Mouse (Mus musculus) Patski (cell line): ENCODE data around the gene 4930402H24Rik. TPM values are rescaled to one million over a fixed set of nuclear protein-coding genes. Genes with fewer than 3 reads are reported as not detected.
A peak's percentile ranks its signal among the peaks of the same experiment; 100 is the strongest.

Source experiments
- ATAC-seq: fragments of 100-300 bp; one replicate; pipeline ENCODE4 v1.8.0; 2021
- CTCF ChIA-PET: fragments of 350-600 bp; sonication (Branson Sonifier 250); formaldehyde crosslinking; loops from one replicate; lab custom pipeline; 2022; ENCODE audit warnings: inconsistent platforms; lab: Charles Lee
- POLR2A ChIA-PET: fragments of 350-600 bp; sonication (Branson Sonifier 250); formaldehyde crosslinking; loops from one replicate; lab custom pipeline; 2022; ENCODE audit warnings: antibody characterized with exemption, inconsistent platforms; lab: Charles Lee
- DNase-seq: peaks from one replicate; pipeline ENCODE4 v3.0.0-alpha.2; 2011; ENCODE audit warnings: low read depth, low spot score
- H3K27me3 ChIP-seq: fragments of 371-371 bp; one replicate; pipeline ENCODE4 v1.5.1; 2021
- CTCF ChIP-seq: fragments of 100-300 bp; IDR thresholded peaks from one replicate; pipeline ENCODE4 v1.5.1; 2021
- in situ Hi-C: fragments of 300-500 bp; cut with MboI; formaldehyde crosslinking; loops from 3 replicates; pipeline ENCODE4 v1.11.1; 2018; ENCODE audit warnings: low pct_unique_long_range_greater_than_20kb, mixed read lengths
- polyA plus RNA-seq: library from polyadenylated mRNA; unstranded; gene quantifications from one replicate; pipeline ENCODE4 v1.2.3, GENCODE M21; 2021

The 4930402H24Rik gene
- polyA plus RNA-seq, 1 experiment from 2014 or later, result 50.9 TPM

DNA sequence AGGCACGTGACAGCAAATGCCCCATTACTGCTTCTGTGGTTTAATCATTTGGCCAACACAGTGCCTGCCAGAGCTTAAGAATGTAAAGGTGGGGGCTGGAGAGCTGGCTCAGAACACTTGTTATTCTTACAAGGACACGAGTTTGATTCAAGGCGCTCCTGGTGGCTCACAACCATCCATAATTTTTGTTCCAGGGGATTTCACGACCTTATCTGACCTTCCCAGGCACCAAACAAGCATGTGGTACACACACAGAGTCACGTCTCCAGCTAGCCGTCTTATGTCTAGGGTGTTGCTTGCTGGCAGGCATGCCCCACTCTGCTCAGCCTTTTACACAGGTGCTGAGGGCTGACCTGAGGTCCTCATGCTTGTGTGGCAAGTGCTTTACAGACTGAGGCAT is 188.3 kb downstream of the 4930402H24Rik start:
- ATAC-seq, result peak; percentile 21
- TF ChIP-seq CTCF, result no peak
- ChIA-PET POLR2A (no interaction called here), CTCF (interaction anchor here (1.7 kb wide), 1 partner anchor 13 kb away, joined by 5 read pairs; no protein-coding TSS in a partner anchor)
- in situ Hi-C loops, result no loop called here
- peak; percentile 17 for DNase-seq
- no peaks in the 10 kb centered on the region for H3K27me3 ChIP-seq

DNA sequence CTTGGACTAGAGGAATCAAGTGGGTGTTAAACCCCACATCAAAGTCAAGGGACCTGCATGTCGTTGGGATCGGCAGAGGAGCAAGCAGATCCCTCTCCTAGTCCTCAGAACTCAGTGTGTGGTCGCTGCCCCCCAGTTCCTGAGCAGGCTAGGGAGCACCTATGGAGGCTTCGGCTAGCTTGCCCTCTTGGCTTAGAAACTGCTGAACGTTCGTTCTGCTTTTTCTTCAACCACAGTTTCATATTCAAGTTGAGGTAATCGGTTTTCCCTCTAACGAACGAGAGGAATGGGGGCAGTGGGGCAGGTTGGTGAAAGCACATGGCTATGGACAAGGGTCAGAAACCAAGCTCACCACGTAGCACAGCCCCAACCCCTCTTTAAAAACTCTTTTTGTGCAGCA is 199.1 kb downstream of the 4930402H24Rik start:
- ATAC-seq, result no peak
- DNase-seq, result no peak
- CTCF ChIA-PET, result interaction anchor here (0.7 to 1.1 kb wide), 3 partner anchors 9 to 28 kb away, joined by 3 to 6 read pairs (median 3); no protein-coding TSS in a partner anchor
- TF ChIP-seq CTCF, result no peak
- POLR2A ChIA-PET, result interaction anchor here (0.7 kb wide), 1 partner anchor 75 kb away, joined by 4 read pairs; no protein-coding TSS in a partner anchor
- in situ Hi-C loops, result no loop called here
- H3K27me3 ChIP-seq, result no peaks in the 10 kb centered on the region

DNA sequence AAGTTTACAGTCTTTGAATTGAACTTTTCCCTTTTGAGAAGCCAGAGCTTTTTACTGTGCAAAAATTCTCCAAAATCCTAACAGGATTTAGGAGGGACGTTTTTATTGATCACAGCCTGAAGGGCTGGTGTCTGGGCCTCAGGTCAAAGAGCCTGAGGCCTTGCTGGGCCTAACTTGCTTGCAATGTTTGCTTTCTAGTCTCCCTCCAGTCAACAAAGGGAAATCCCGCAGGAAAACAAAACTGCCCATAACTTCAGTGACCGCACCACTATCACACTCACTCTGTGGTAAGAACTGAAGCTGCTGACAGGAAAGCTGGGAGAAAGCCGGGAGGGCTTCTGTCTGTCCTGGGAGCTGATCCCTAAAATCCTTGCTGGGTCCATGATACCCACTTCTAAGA is 199.6 kb downstream of the 4930402H24Rik start:
- in situ Hi-C loops, result no loop called here
- no peaks in the 10 kb centered on the region for H3K27me3 ChIP-seq
- ATAC-seq, result no peak
- DNase-seq, result no peak
- CTCF ChIA-PET, result interaction anchor here (1.0 to 1.1 kb wide), 2 partner anchors 9 to 22 kb away, joined by 3 to 6 read pairs; no protein-coding TSS in a partner anchor
- POLR2A ChIA-PET, result no interaction called here
- no peak for TF ChIP-seq CTCF

DNA sequence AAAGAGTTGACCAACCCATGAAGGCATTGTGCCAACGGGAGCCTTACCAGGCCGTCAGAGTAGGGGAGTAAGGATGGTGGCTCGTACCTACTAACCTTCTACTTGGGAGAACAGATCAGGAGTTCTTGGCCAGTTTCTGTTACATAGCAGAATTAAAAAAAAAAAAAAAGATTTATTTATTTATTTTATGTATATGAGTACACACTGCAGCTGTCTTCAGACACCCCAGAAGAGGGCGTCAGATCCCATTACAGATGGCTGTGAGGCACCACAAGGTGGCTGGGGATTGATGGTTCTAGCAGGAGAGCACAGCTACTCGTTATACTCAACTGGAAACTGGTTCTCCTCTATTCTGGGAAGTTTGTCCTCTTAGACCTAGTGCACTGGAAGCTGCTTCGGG is 201.0 kb downstream of the 4930402H24Rik start:
- no peak for TF ChIP-seq CTCF
- ChIA-PET POLR2A (no interaction called here), CTCF (interaction anchor here (1.7 kb wide), 1 partner anchor 12 kb away, joined by 5 read pairs; no protein-coding TSS in a partner anchor)
- H3K27me3 ChIP-seq, result no peaks in the 10 kb centered on the region
- no peak for ATAC-seq
- no peak for DNase-seq
- in situ Hi-C loops, result no loop called here

DNA sequence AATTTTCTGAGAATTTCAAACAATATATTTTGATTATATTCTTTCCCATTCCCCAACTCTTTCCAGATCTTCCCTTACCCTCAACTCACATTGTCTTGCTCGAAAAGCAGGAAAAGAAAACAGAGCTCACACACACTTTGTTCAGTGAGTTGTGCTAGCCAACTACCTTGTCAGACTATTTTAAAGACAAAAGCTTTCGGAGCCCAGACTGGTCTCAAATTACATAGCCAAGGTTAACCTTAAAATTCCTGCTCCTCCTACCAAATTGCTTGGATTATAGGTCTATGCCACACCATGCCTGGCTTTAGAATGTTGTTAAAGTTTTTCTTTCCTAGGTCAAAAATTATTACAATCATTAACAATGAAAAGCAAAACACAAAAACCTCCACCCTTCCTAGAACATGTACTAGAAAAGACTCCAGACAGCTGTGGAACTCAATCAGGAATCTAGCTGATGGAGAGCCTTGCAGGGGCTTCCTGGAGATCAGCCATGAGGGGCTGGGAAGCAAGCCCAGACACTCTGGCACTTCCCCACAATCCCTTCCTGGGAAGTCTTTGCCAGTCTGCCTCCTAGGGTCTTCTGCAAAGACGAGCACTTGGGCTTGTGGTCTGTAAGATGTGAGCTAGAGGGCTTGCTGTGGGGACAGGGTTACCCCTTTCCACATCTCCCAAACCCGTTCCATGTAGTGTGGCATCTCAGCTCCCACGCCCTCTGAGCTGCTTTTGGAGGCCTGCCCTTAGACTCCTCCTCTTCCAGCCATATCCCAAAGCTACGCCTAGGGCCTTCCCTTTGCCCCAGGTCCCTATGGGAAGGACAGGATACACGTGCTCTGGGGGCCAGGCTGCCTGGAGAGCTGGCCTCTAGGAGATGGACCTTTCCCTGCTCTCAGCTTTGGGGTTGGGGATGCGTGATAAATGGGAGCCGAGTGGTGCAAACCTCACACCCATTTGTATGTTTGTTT is 201.9 kb downstream of the 4930402H24Rik start:
- in situ Hi-C loops, result no loop called here
- no peak for DNase-seq
- ChIA-PET CTCF (interaction anchor here (1.0 to 1.7 kb wide), 3 partner anchors 9 to 13 kb away, joined by 3 to 5 read pairs (median 3); no protein-coding TSS in a partner anchor), POLR2A (no interaction called here)
- no peak for ATAC-seq
- H3K27me3 ChIP-seq, result no peaks in the 10 kb centered on the region
- no peak for TF ChIP-seq CTCF

DNA sequence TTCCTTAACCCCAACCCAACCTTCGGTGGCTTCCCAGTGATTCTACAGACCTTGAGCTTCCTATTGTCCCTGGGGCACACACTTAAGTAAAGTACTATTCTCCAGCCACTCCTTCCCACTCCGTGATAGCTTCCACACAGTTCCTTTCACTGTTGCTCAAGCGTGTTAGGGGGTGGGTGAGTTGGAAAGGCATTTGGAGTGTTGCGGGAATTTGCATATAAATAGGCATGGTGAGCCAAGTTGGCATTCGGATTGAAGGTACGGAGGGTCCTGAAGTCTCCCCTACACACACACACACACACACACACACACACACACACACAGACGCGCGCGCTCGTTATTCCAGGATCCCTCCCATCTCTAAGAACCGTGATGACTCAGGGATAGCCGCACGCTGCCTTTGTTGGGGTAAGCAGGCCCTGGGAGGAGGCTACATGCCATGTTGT is 208.4 kb downstream of the 4930402H24Rik start:
- H3K27me3 ChIP-seq, result no peaks in the 10 kb centered on the region
- no peak for ATAC-seq
- CTCF ChIA-PET, result interaction anchor here (1.1 kb wide), 1 partner anchor 12 kb away, joined by 3 read pairs; no protein-coding TSS in a partner anchor
- DNase-seq, result no peak
- POLR2A ChIA-PET, result interaction anchor here (0.5 to 1.2 kb wide), 3 partner anchors 12 to 70 kb away, joined by 3 read pairs; no protein-coding TSS in a partner anchor
- no peak for TF ChIP-seq CTCF
- in situ Hi-C loops, result no loop called here

DNA sequence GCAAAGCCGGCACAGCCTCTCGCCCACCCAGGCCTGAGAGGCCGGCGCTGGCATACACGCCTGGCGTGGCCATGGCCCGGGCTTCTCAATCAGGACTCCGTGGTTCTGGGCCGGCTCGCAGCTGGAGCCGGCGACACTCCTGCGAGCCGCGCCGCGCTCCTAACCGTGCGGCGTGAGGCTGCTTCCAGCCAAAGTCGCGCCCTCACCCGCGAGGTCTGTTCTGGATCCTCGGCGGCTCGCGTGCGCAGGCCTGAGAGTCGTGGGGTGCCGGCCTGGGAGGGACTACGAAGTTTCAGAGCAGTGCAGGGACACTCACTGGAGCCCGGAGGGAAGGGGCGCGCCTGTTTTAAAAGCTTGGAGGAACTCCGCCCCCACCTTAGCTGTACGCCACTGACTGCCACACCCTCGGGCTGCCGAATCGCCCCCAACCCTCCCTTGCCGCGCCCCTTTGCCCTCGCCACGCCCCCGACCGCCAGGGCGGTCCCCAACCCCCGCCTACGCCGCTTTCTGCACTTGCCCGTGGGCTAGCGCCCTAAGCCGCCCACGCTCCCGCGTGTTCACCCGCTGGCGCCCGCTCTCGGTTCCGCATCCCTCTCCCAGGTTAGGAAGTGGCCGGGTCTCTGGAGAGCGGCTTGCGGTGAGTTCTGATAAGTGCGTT is 208.9 kb downstream of the 4930402H24Rik start, which contains the start of gene Slc4a11:
Slc4a11 (minus strand) TSS at position 367 of the 658 bp plus-strand sequence.
- no peaks in the 10 kb centered on the region for H3K27me3 ChIP-seq
- ChIA-PET CTCF (no interaction called here), POLR2A (interaction anchor here (0.5 to 1.2 kb wide), 3 partner anchors 13 to 71 kb away, joined by 3 read pairs; no protein-coding TSS in a partner anchor)
- ATAC-seq, result peak; percentile 69
- no peak for DNase-seq
- TF ChIP-seq CTCF, result no peak
- in situ Hi-C loops, result no loop called here

DNA sequence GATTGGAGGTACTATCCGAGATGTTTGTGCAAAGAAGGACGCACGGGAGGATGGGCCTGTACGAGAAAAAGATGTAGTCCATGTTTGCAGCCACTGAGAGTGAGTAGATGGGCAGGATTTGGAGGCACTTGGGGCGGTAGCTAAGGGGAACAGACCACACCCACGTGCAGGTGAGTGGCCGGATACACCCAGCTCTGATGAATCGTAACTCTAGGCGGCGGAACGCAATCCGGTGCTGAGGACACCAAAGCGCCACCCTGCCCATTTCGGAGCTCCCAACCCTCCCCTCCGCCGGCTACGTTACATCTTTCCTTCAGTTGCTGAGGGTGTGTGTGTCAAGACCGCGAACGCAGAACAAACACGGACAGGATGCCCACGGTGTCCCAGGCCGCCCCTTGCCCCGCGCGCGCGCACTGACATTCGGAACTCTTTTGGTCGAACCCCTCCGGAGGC is 209.5 kb downstream of the 4930402H24Rik start:
- no peak for ATAC-seq
- POLR2A ChIA-PET, result interaction anchor here (0.9 to 1.2 kb wide), 2 partner anchors 12 to 17 kb away, joined by 3 read pairs; no protein-coding TSS in a partner anchor
- TF ChIP-seq CTCF, result no peak
- H3K27me3 ChIP-seq, result no peaks in the 10 kb centered on the region
- no peak for DNase-seq
- in situ Hi-C loops, result no loop called here
- CTCF ChIA-PET, result no interaction called here

DNA sequence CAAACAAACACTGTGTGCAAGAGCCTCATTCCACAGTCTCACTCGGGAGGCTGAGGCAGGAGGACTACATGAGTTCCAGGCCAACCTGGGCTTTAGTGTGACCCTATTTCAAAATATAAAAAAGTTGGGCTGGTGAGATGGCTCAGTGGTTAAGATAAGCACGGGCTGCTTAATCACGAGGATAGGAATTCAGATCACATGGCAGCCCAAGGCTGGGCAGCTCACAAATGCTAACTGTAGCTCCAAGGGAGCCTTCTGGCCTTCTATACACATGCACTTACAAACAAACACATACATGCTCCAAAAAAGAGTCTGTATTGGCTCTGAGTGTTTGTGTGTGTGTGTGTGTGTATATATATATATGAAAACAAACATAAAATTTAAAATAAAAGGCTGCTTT is 212.6 kb downstream of the 4930402H24Rik start:
- ChIA-PET CTCF (interaction anchor here (0.8 to 1.4 kb wide), 3 partner anchors 16 to 54 kb away, joined by 3 read pairs; partner anchors contain the start of gene Ddrgk1), POLR2A (no interaction called here)
- no peak for TF ChIP-seq CTCF
- no peak for ATAC-seq
- no peaks in the 10 kb centered on the region for H3K27me3 ChIP-seq
- in situ Hi-C loops, result no loop called here
- DNase-seq, result no peak

DNA sequence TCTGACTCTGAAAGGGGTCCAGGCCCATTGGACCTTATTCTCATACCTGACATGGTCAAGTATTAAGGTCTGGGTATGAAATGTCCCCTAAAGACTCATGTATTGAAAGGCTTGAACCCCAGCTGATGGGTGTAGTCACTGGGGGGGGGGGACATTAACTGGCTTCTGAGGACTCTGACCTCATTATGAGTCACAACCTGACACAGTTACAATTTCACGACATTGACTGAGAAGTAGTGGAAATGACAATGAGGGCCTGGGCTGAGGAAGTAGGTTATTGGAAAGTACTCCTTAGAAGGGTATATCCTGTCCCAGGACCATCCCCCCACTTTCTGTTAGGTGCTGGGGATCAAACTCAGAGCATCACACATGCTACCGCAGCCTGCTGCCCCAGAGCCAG is 217.2 kb downstream of the 4930402H24Rik start:
- in situ Hi-C loops, result no loop called here
- ATAC-seq (no peak), DNase-seq (no peak)
- no peaks in the 10 kb centered on the region for H3K27me3 ChIP-seq
- no peak for TF ChIP-seq CTCF
- POLR2A ChIA-PET, result no interaction called here
- CTCF ChIA-PET, result interaction anchor here (1.3 kb wide), 1 partner anchor 24 kb away, joined by 3 read pairs; no protein-coding TSS in a partner anchor
